Mouse (Mus musculus): ENCODE results near the gene Tyw3. TPM values are rescaled to one million over a fixed set of nuclear protein-coding genes. Genes with fewer than 3 reads are reported as not detected.
"Not testable (repeated sequence)": the region's sequence is repeated elsewhere in the genome, so short reads cannot be mapped to it uniquely, and the experiment has no call there.

The Tyw3 gene
- polyA plus RNA-seq (2015; fragmentation: Nextera tagmentation; extraction: Ambion mirVana): 11.2 and 11.3 TPM in 2 replicates

DNA sequence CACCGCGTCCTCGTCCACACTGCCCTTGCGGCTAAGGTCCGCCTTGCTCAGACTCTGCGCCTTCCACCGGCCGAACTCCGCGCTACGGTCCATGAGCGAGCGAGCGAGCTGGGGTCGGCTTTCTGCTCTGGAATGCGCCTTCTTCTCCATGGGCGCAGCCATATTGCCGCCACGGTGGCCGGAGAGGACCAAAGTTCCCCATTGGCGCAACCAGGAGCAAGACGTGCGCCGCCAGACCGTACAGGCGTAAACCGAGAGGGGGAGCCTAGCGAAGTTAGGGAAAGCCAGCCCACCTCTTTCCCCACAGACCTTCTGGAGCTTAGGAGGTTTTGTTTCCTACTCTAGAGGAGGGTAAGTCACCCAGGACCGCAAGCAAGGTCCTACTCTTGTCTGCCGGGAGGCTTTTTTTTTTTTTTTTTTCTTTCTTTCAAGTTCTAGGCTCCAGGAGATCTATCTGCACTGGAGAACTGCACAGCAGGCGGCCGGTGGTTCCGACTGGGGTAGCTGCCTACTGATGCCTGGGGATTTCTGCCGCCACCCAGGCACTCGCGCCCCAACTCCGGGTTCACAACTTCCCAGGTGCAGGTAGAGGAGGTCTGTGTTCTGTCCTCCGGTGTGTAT is at the start of gene Tyw3:
Tyw3 (minus strand) TSS at position 171 of the 621 bp plus-strand sequence.
- H3K4me2 ChIP-seq: peak within 1 kb of the TSS; percentile 72
- no peaks in the 10 kb centered on the region for H3K27me3 ChIP-seq
- H3K27ac ChIP-seq: peak within 1 kb of the TSS; percentile 96
- ATAC-seq (ENCODE audit: insufficient number of reproducible peaks, low FRiP score, low TSS enrichment, low read depth): peak; percentile 96
- under 1% methylated on average over 38 of the region's 38 CpGs for WGBS
- no peaks in the 10 kb centered on the region for H3K9me3 ChIP-seq
- peaks cover 6% of the 10 kb centered on the region; the same call in 1 of the 2 replicates for H3K4me1 ChIP-seq
- peak within 1 kb of the TSS; percentile 76 for H3K9ac ChIP-seq
- H3K36me3 ChIP-seq: peaks cover 27% of the 10 kb centered on the region
- peak within 1 kb of the TSS; percentile 74 for H3K4me3 ChIP-seq

DNA sequence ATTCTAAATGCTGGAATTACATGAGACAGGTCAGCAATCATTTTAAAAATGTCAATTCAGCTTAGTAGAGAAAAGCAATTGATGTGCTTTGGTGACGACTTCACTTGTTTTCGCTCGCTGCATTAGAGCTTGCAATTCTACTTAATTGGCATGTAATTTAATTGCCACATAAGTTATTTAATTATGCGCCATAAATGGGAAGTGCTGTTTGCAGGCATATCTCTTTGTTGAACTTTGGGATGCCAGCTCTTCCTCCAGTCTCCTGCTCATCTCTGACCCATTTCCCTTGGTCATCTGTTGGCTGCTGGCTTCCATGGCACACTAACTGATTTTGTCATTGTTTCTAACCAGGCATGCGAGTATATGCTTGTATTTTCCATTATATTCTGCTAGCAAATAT is 36.2 kb upstream of the Tyw3 start:
- WGBS: 79% methylated on average over 5 of the region's 5 CpGs
- no peak overlapping the region for H3K4me3 ChIP-seq

DNA sequence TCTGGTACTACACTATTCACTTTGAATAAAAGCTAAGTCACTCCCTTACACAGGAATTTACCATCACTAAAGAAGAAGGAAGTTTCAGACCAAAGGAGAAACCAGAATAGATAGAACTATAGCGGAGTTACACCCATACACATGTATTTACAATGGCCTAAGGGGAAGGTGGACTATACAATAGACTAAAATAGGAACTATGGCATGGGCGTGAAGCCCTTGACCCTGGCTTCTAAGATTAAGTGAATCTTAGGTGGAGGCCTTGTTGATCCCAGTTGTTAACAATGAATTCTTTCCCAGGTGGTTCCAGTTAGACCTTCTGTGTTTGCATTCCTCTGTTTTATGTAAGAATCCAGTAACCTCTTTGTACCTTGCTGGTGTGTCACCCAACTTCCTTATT is 34.4 kb upstream of the Tyw3 start:
- not testable (repeated sequence) for H3K27ac ChIP-seq; ATAC-seq (ENCODE audit: insufficient number of reproducible peaks, low FRiP score, low TSS enrichment, low read depth); H3K9me3 ChIP-seq; H3K9ac ChIP-seq; H3K4me1 ChIP-seq; H3K36me3 ChIP-seq; H3K4me2 ChIP-seq; H3K4me3 ChIP-seq; H3K27me3 ChIP-seq
- WGBS: 73% methylated on average over 2 of the region's 2 CpGs

More for the DNA sequence above, 36.2 kb upstream of the Tyw3 start:
- Histone ChIP-seq H3K9me3 (no peaks in the 10 kb centered on the region), H3K4me2 (no peak overlapping the region), H3K9ac (no peak overlapping the region), H3K36me3 (no peaks in the 10 kb centered on the region), H3K4me1 (no peaks in the 10 kb centered on the region), H3K27ac (no peak overlapping the region), H3K27me3 (no peaks in the 10 kb centered on the region)
- no peak for ATAC-seq (ENCODE audit: insufficient number of reproducible peaks, low FRiP score, low TSS enrichment, low read depth)

DNA sequence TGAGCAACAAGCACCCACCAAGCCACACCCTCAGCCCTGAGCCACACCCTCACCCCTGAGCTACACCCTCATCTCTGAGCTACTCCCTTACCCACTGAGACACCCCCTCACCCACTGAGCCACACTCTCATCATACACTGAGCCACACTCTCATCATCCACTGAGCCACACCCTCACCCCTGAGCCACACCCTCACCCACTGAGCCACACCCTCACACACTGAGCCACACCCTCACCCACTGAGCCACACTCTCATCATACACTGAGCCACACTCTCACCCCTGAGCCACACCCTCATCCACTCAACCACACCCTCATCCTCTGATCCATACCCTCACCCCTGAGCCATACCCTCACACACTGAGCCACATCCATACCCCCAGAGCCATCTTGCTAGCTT is 31.4 kb upstream of the Tyw3 start:
- ATAC-seq (ENCODE audit: insufficient number of reproducible peaks, low FRiP score, low TSS enrichment, low read depth): 0 out of 2 replicates have a peak, but pooled peaks have one; percentile 69
- Histone ChIP-seq H3K27ac (no peak overlapping the region), H3K27me3 (no peaks in the 10 kb centered on the region), H3K4me2 (no peak overlapping the region), H3K4me1 (no peaks in the 10 kb centered on the region), H3K9ac (no peak overlapping the region), H3K36me3 (no peaks in the 10 kb centered on the region), H3K4me3 (no peak overlapping the region), H3K9me3 (no peaks in the 10 kb centered on the region)

DNA sequence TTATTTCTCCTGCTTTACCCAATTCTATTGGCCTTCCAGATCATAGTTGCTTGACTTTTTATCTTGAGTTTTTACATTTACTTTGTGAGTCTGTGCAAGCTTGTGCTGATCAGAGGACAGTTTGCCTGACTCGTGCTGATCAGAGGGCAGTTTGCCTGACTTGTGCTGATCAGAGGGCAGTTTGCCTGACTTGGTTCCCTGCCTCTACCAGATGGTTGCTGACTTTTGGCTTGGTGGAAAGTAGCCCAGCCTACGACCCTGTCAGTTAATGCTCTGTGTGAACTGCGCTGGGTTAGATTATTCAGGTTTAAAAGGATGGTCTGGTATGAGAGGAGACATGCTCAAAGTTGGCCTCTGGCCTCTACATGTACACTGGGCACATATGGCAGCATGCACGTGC is 19.2 kb upstream of the Tyw3 start:
- Histone ChIP-seq H3K27me3 (no peaks in the 10 kb centered on the region), H3K36me3 (no peaks in the 10 kb centered on the region; the same call in 1 of the 2 replicates), H3K9ac (no peak overlapping the region), H3K27ac (no peak overlapping the region), H3K9me3 (no peaks in the 10 kb centered on the region), H3K4me2 (no peak overlapping the region), H3K4me1 (no peaks in the 10 kb centered on the region), H3K4me3 (no peak overlapping the region)
- no peak for ATAC-seq (ENCODE audit: insufficient number of reproducible peaks, low FRiP score, low TSS enrichment, low read depth)
- WGBS: 86% methylated on average over 4 of the region's 4 CpGs

DNA sequence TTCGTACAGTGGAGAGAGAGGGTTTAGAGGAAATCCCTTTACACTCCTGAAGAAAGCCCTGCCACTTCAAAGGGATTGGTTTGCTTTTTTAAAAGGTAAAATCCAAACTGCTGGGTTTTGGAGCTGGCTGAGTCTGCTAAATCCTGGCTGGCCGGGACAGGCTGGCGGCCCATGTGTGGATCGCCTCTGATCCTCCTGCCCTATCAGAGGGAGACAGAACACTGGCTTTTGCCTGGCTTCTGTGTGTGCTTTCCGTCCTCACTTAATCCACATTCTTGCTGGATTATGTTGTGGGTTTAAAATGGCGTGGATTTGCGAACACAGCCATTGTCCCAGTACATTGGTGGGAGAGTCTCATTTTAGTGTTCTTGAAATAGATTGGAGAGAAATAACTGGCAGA is 18.4 kb upstream of the Tyw3 start:
- H3K9ac ChIP-seq: no peak overlapping the region
- H3K4me3 ChIP-seq: no peak overlapping the region
- H3K36me3 ChIP-seq: no peaks in the 10 kb centered on the region; the same call in 1 of the 2 replicates
- WGBS: 85% methylated on average over 7 of the region's 7 CpGs
- H3K27me3 ChIP-seq: no peaks in the 10 kb centered on the region
- H3K4me2 ChIP-seq: no peak overlapping the region
- H3K27ac ChIP-seq: no peak overlapping the region
- no peaks in the 10 kb centered on the region for H3K9me3 ChIP-seq
- no peak for ATAC-seq (ENCODE audit: insufficient number of reproducible peaks, low FRiP score, low TSS enrichment, low read depth)
- no peaks in the 10 kb centered on the region for H3K4me1 ChIP-seq

DNA sequence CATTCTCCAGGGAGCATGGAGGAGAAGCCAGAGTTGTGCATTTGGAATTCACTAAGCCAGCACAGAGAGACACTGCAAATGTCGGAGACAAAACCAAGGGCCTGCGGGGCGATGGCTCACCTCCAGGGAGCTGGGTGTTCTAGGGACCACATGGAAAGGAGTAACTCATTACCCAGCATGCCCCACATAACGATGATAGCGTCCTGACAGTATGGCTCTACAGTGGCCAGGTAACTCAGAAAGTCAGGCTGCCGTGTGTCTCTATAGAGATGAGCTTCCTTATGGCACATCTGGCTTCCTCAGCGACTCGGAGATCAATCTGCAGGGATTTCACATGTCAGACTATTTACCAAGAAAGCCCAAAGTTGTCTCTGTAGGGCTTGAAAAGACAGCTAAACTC is 17.9 kb upstream of the Tyw3 start:
- no peak overlapping the region for H3K4me2 ChIP-seq
- no peak overlapping the region for H3K4me3 ChIP-seq
- no peak for ATAC-seq (ENCODE audit: insufficient number of reproducible peaks, low FRiP score, low TSS enrichment, low read depth)
- H3K36me3 ChIP-seq: no peaks in the 10 kb centered on the region; the same call in 1 of the 2 replicates
- no peaks in the 10 kb centered on the region for H3K9me3 ChIP-seq
- no peaks in the 10 kb centered on the region for H3K27me3 ChIP-seq
- H3K27ac ChIP-seq: no peak overlapping the region
- 89% methylated on average over 8 of the region's 8 CpGs for WGBS
- no peaks in the 10 kb centered on the region for H3K4me1 ChIP-seq
- no peak overlapping the region for H3K9ac ChIP-seq

DNA sequence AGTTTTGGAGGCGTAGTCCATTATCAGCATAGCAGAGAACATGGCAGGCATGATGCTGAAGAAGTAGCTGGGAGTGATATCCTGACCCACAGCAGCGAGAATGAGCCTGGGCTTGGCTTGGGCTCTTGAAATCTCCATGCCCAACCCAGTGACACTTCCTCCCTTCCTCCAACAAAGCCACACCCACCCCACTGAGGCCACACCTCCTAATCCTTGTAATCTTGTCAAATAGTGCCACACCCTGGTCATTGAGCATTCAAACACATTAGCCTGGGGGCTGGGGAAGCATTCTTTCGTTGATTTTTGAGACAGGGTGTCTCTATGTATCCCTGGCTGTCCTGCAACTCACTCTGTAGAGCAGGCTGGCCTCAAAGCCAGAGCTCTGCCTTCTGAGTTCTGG is 15.0 kb upstream of the Tyw3 start:
- H3K27me3 ChIP-seq: no peaks in the 10 kb centered on the region
- no peak overlapping the region for H3K27ac ChIP-seq
- H3K4me1 ChIP-seq: no peaks in the 10 kb centered on the region
- no peak overlapping the region for H3K9ac ChIP-seq
- H3K36me3 ChIP-seq: peaks cover 10% of the 10 kb centered on the region; the same call in 1 of the 2 replicates
- H3K4me2 ChIP-seq: no peak overlapping the region
- ATAC-seq (ENCODE audit: insufficient number of reproducible peaks, low FRiP score, low TSS enrichment, low read depth): no peak
- 86% methylated on average over 3 of the region's 3 CpGs for WGBS
- H3K4me3 ChIP-seq: no peak overlapping the region
- no peaks in the 10 kb centered on the region for H3K9me3 ChIP-seq

DNA sequence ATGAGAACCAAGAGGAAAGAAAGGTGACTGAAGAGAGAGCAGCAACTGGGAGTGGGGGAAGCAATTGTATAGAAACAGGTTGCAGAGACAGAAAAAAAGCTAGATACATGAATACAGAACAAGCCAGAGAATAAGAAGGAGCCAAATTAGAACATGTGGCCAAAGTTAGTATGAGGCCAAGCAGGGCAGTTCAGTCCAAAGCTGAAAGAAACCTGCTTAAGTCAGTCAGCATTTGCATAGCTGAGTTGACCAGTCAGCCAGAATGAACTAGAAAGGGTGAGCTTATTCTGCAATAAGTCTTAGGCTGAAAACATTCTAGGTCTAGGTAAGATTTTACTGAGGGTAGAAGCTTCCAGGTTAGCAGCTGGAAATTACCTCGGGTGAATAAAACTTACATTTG is 11.0 kb upstream of the Tyw3 start:
- no peak overlapping the region for H3K27ac ChIP-seq
- H3K36me3 ChIP-seq: peaks cover 10% of the 10 kb centered on the region; the same call in 1 of the 2 replicates
- H3K9me3 ChIP-seq: no peaks in the 10 kb centered on the region
- no peak overlapping the region for H3K9ac ChIP-seq
- no peak for ATAC-seq (ENCODE audit: insufficient number of reproducible peaks, low FRiP score, low TSS enrichment, low read depth)
- no peaks in the 10 kb centered on the region for H3K4me1 ChIP-seq
- no peaks in the 10 kb centered on the region for H3K27me3 ChIP-seq
- WGBS: 78% methylated on average over 1 of the region's 1 CpGs
- no peak overlapping the region for H3K4me3 ChIP-seq
- no peak overlapping the region for H3K4me2 ChIP-seq

DNA sequence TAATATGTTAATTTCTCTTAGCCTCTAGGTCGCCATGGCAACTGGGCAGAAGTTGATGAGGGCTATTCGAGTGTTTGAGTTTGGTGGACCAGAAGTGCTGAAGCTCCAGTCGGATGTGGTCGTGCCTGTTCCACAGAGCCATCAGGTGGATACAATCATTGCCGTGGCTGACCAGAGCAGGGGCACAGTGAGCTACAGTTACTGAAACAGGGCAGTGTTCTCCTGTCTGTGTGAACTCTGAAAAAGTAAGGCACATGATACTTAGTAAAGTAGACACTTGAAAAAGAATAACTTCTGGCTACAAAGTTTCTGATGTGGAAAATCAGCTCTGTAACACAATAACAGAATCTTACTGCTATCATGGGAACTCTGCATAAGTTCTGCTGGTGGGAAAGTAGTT is 8.0 kb upstream of the Tyw3 start:
- H3K9me3 ChIP-seq: no peaks in the 10 kb centered on the region
- no peak overlapping the region for H3K9ac ChIP-seq
- H3K4me2 ChIP-seq: no peak overlapping the region
- no peak for ATAC-seq (ENCODE audit: insufficient number of reproducible peaks, low FRiP score, low TSS enrichment, low read depth)
- H3K36me3 ChIP-seq: peaks cover 10% of the 10 kb centered on the region; the same call in 1 of the 2 replicates
- no peaks in the 10 kb centered on the region for H3K27me3 ChIP-seq
- WGBS: 68% methylated on average over 5 of the region's 5 CpGs
- H3K27ac ChIP-seq: no peak overlapping the region
- no peaks in the 10 kb centered on the region for H3K4me1 ChIP-seq
- H3K4me3 ChIP-seq: no peak overlapping the region

DNA sequence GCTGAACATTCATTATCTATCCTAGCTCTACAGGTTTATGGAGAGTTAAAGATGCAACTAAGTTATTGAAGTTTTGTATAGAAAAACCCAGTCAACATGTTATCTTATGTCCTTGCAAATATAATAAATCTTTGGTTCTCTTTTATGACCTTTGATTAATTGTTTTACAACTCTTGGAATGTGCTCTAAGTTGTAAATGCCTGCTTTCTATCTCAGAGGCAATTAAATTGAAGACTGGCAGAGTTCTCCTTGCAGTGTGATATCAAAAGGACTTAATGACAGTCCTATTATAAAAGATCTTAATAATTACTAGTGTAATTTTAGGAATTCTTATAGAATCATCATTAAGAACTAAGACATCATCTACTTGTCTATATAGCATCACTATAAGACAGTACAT is 5.2 kb upstream of the Tyw3 start:
- H3K27ac ChIP-seq: no peak overlapping the region
- peaks cover 4% of the 10 kb centered on the region; the same call in 1 of the 2 replicates for H3K4me1 ChIP-seq
- H3K4me3 ChIP-seq: no peak overlapping the region
- no peaks in the 10 kb centered on the region for H3K9me3 ChIP-seq
- no peaks in the 10 kb centered on the region for H3K27me3 ChIP-seq
- no peak overlapping the region for H3K9ac ChIP-seq
- ATAC-seq (ENCODE audit: insufficient number of reproducible peaks, low FRiP score, low TSS enrichment, low read depth): no peak
- peaks cover under 1% of the 10 kb centered on the region; the same call in 1 of the 2 replicates for H3K36me3 ChIP-seq
- no peak overlapping the region for H3K4me2 ChIP-seq

DNA sequence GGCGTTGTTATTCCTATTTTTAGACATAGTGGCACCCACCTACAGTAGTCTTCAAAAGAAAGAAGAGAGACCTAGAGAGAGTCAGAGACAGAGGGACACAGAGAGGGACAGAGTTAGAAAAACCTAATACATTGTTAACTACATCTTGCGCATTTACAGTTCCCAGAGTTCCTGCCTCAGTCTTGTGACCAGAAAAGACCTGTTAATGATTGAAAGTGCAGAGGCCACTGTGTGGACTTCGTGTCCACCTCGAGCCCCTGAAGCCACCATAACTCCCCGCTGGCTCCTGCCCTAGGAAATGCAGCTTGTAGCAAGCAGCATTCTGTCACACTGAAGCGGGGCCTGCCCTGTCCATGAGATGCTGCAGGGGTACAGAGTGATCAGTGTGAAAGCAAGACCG is 657 bp upstream of the Tyw3 start:
- Histone ChIP-seq H3K4me2 (peak overlapping the region; percentile 72), H3K9me3 (no peaks in the 10 kb centered on the region), H3K4me1 (peaks cover 6% of the 10 kb centered on the region; the same call in 1 of the 2 replicates), H3K27me3 (no peaks in the 10 kb centered on the region), H3K9ac (peak overlapping the region; percentile 76), H3K4me3 (peak overlapping the region; percentile 74), H3K27ac (peak overlapping the region; percentile 96; the same call in 1 of the 2 replicates), H3K36me3 (peaks cover 22% of the 10 kb centered on the region)
- 36% methylated on average over 7 of the region's 7 CpGs for WGBS
- ATAC-seq (ENCODE audit: insufficient number of reproducible peaks, low FRiP score, low TSS enrichment, low read depth): no peak

All from limb, embryonic 15.5 days (tissue).